Mouse (Mus musculus) layer of hippocampus, adult 18-20 months (tissue): ENCODE data around the gene 4930447C04Rik. TPM values are rescaled to one million over a fixed set of nuclear protein-coding genes. Genes with fewer than 3 reads are reported as not detected.

Source experiments
- DNase-seq, 2 experiments: peaks; one replicate each; pipeline ENCODE4 v3.0.0; 2022; ENCODE audit warnings: low spot score in 2 of 2
- total RNA-seq, 2 experiments: library from RNA; stranded (reverse); gene quantifications; 2 replicates each; pipeline ENCODE4 v1.2.3; 2021

The 4930447C04Rik gene
- total RNA-seq, 2 experiments from 2014 or later = 4.0 to 5.9 TPM

GRCm38 (mm10) chr12:72843555-72843954 is 97.0 kb downstream of the 4930447C04Rik start:
- DNase-seq = no peak

GRCm38 (mm10) chr12:72843135-72843534 is 97.4 kb downstream of the 4930447C04Rik start:
- DNase-seq = no peak

DNA sequence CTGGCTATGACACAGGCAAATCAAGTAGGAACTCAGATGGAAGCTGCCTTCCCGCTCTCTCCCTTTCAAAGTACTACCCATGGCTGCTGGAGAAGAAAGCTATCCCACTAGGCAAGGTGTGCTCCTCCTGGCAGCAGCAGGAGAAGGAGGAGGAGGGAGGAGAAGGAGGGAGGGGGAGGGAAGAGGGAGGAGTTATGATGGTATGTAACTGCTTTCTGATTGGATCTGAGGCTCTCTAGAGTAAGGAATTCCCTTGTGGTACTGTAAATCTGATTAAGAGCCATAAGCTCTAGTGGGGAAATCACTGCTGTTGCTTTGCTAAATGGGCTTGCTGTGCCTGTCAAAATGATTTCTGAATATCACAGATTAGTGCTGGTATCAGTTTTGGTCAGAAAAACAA is 99.1 kb downstream of the 4930447C04Rik start:
- no peak for DNase-seq

DNA sequence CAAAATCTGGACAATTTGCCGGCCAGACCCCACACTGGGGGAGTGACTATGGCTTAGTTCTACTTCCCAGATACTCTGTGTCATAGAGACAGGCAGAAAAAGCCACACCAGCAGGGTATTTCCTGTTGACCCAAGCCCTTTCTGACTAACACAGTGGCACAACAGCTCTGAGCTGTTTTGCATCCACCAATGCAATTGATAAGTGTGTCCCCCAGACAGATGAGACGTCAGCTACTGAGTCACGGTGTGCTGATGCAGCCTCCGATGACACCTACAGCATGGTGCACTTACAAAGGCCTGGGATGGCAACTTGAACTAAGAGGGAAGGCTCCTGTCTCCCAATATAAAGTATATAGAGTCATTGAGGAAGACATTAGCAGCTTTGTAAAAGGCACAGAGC is 103.3 kb downstream of the 4930447C04Rik start:
- DNase-seq = no peak

DNA sequence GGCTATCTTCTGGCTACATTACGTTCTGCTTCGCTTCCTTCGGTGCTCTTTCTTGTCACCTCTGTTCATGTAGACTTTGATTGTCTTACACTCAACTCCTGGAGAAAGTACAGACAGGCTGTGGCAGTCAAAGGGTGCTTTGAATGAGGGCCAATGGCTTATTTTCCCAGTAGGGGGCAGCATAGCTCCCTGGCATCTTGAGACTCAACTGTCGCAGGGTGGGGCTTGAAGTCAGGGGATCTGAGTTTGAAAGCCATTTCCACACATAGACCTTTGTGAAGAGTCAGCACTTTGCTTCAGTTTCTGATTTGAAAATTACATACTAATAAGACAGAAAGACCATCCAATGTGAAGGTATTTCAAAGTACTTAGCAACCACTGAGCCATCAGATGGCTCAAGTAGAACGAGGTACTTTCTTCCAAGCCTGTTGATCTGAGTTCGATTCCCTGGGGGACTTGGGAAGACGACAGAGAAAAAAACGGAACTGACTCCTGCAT is 105.0 kb downstream of the 4930447C04Rik start:
- DNase-seq = no peak

- no peak for DNase-seq
These were observed 105.6 kb downstream of the 4930447C04Rik start for GRCm38 (mm10) chr12:72834773-72835517.

GRCm38 (mm10) chr12:72831711-72832432 is 108.7 kb downstream of the 4930447C04Rik start:
- peak; percentile 62 to 68 for DNase-seq

Other genes starting within 250 kb of the 4930447C04Rik start
- 100 to 1,000 TPM; 253 to 266 TPM for gene Ppm1a, start 183.3 kb downstream of the 4930447C04Rik start, total RNA-seq
- not detected for gene Six6, start 882 bp downstream of the 4930447C04Rik start, total RNA-seq
- under 1 TPM; 0.15 to 0.69 TPM for gene Six1, start 113.1 kb upstream of the 4930447C04Rik start, total RNA-seq
- 1 to 10 TPM; 1.7 to 2.1 TPM for gene Six4, start 172.7 kb upstream of the 4930447C04Rik start, total RNA-seq
- gene Mnat1, start 182.9 kb upstream of the 4930447C04Rik start, total RNA-seq = 10 to 100 TPM; 27.8 to 28.3 TPM